Mouse (Mus musculus) adrenal gland, postnatal 25 days (tissue): ENCODE results near the gene Rpl18a. TPM values are rescaled to one million over a fixed set of nuclear protein-coding genes. Genes with fewer than 3 reads are reported as not detected.

ENCODE experiments used
- DNase-seq: peaks from one replicate; pipeline ENCODE4 v3.0.0; 2021; ENCODE audit warnings: mixed read lengths
- long read RNA-seq: library from polyadenylated mRNA; stranded (forward); transcript quantifications from one replicate; pipeline ENCODE4 v2.0.0, GENCODE M21; 2021
- total RNA-seq: library from RNA; stranded (reverse); gene quantifications from 2 replicates; pipeline ENCODE4 v1.2.3, GENCODE M21; 2021

Rpl18a gene
- total RNA-seq = 1,315 and 1,410 TPM in 2 replicates
- long read RNA-seq, transcript Rpl18a-201 (5 exons, 1,260 nt) = major isoform, 201 of 855 reads
- long read RNA-seq, partial matches to known transcripts = 653 of 855 reads
- long read RNA-seq, other reads (novel, unspliced or antisense) = 1 of 855 reads

GRCm38 (mm10) chr8:70897021-70897680 is at the start of gene Rpl18a:
Gene Rpl18a (minus strand): TSS chr8:70897412.
- peak; percentile 87 for DNase-seq

- no peak for DNase-seq
Measured at GRCm38 (mm10) chr8:70943187-70943586, 46.0 kb upstream of the Rpl18a start.

- DNase-seq = no peak
Measured at GRCm38 (mm10) chr8:70941478-70941877, 44.3 kb upstream of the Rpl18a start.

- no peak for DNase-seq
Measured at GRCm38 (mm10) chr8:70937200-70937599, 40.0 kb upstream of the Rpl18a start.

- no peak for DNase-seq
Measured at GRCm38 (mm10) chr8:70934786-70935185, 37.6 kb upstream of the Rpl18a start.

GRCm38 (mm10) chr8:70933036-70933435 is 35.8 kb upstream of the Rpl18a start:
- DNase-seq = no peak

GRCm38 (mm10) chr8:70931731-70932130 is 34.5 kb upstream of the Rpl18a start:
- DNase-seq = no peak

- no peak for DNase-seq
Measured at GRCm38 (mm10) chr8:70928778-70929322, 31.6 kb upstream of the Rpl18a start.

- DNase-seq = no peak
Measured at GRCm38 (mm10) chr8:70928096-70928495, 30.9 kb upstream of the Rpl18a start.

- DNase-seq = no peak
Measured at GRCm38 (mm10) chr8:70926396-70926795, 29.2 kb upstream of the Rpl18a start.

GRCm38 (mm10) chr8:70925754-70926153 is 28.5 kb upstream of the Rpl18a start:
- DNase-seq = no peak

- no peak for DNase-seq
Measured at GRCm38 (mm10) chr8:70924151-70924550, 26.9 kb upstream of the Rpl18a start.

- DNase-seq = no peak
Measured at GRCm38 (mm10) chr8:70920049-70920922, 23.1 kb upstream of the Rpl18a start.

GRCm38 (mm10) chr8:70914704-70915103 is 17.5 kb upstream of the Rpl18a start:
- no peak for DNase-seq

- DNase-seq = no peak
Measured at GRCm38 (mm10) chr8:70913523-70913922, 16.3 kb upstream of the Rpl18a start.

GRCm38 (mm10) chr8:70912955-70913354 is 15.7 kb upstream of the Rpl18a start:
- DNase-seq = no peak

- DNase-seq = no peak
Measured at GRCm38 (mm10) chr8:70911596-70911995, 14.4 kb upstream of the Rpl18a start.

- DNase-seq = no peak
Measured at GRCm38 (mm10) chr8:70907518-70907917, 10.3 kb upstream of the Rpl18a start.

GRCm38 (mm10) chr8:70905831-70906736 is 8.9 kb upstream of the Rpl18a start, which contains the start of gene Map1s:
Gene Map1s (plus strand): TSS chr8:70905932.
- peak; percentile 85 for DNase-seq

- DNase-seq = no peak
Measured at GRCm38 (mm10) chr8:70905463-70905830, 8.2 kb upstream of the Rpl18a start.

GRCm38 (mm10) chr8:70904532-70904931 is 7.3 kb upstream of the Rpl18a start:
- no peak for DNase-seq

- no peak for DNase-seq
Measured at GRCm38 (mm10) chr8:70903582-70903981, 6.4 kb upstream of the Rpl18a start.
